Mouse (Mus musculus) ES-E14 (cell line): ENCODE results near the gene Tmem30c.

Experiments used
- HCFC1 ChIP-seq: IDR thresholded peaks from 2 replicates; pipeline ENCODE4 v1.6.1; 2012; ENCODE audit warnings: low read length, inconsistent platforms, borderline replicate concordance; ENCODE audit not compliant: insufficient read depth
- MAFK ChIP-seq: IDR thresholded peaks from 2 replicates; pipeline ENCODE4 v1.6.1; 2014; ENCODE audit warnings: mild to moderate bottlenecking, low read depth, low read length, inconsistent platforms; ENCODE audit not compliant: insufficient read depth
- ZC3H11A ChIP-seq: IDR thresholded peaks from 2 replicates; pipeline ENCODE4 v1.6.1; 2012; ENCODE audit warnings: low read depth, mild to moderate bottlenecking, inconsistent platforms, low read length, borderline replicate concordance
- ZNF384 ChIP-seq: IDR thresholded peaks from 2 replicates; pipeline ENCODE4 v1.6.1; 2012; ENCODE audit warnings: low read depth, low read length, inconsistent platforms

GRCm38 (mm10) chr16:57340613-57340898 is 47.9 kb upstream of the Tmem30c start:
- TF ChIP-seq ZC3H11A (no peak), ZNF384 (no peak), MAFK (no peak), HCFC1 (no peak)
